Mouse (Mus musculus) lung, postnatal 10 days (tissue): Measurements from ENCODE around the gene Cplane1.

Experiments
- DNase-seq: peaks from one replicate; pipeline ENCODE4 v3.0.0; 2021

The Cplane1 gene

DNA sequence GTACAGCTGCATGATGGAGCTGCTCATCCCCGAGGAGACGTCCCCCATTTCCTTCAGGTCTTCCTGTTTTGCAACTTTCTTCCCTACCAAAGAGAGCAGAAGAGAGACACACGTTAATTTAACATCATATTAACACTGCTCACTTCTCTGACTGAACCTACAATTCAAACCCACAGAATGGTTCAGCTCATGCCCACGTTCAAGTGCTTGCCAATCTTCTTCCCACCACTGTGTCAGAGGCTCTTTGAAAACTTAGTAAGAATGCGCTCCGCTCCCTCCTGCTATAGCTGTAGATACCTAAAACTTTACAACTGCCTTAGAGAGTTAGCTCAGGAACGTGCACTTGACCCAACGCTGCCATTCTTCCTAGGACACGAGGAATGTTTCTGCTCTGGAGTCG lies 134.0 kb downstream of the Cplane1 start:
- no peak for DNase-seq

DNA sequence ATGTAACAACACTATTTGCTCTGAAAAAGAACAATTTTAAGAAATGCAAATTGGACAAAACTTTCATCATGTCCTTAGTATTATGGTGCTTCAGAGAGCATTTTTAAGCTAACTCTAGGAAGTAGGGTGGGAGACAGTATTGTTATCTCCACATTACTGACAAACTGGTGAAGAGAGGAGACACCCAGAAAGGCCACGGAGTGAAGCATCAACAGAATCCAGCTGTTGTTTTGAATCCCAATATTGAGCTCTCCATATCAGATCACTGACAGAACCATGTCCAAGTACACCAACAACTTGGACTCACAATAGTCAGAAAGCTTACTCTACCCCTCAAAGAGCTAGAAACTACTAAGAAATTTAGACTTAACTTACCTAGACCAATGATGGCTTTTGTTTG lies 136.6 kb downstream of the Cplane1 start:
- no peak for DNase-seq

DNA sequence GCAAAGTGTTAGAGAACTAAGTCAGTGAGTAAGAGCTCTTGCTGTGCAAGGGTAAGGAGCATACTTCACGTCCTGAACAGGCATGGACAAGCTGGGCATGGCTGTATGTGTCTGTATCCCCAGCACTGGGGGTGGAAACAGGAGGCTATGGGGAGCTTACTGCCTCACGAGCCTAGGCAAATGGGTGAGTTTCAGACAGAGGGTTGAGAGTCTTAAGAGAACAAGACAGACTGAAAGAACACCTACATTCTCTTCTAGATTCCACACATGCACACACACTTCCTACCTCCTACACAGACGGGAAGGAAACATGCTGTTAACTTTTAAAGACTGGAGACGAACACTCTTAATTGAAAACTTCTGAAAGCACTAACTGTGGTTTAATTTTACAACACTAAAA lies 148.5 kb downstream of the Cplane1 start:
- no peak for DNase-seq

DNA sequence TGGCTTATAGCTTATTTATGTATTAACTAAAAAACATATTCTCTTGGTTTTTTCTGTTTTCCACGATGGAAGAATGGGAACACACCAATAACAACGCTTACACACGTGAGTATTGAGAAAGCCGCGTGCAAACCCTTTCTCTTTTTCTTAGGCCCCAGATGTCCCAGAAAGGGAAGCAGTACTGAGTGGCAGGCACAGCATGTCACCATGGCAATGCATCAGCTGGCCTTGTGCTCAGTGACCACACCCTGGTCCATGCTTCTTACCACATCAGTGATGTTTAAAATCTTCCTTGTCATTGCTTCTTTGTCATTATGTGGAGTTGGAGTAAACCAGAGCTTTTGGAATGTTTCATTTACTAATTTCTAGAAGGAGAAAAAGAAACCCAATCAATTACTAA lies 150.3 kb downstream of the Cplane1 start:
- DNase-seq = no peak
